Mouse (Mus musculus): ENCODE measurements at regions not wholly inside any gene's neighbourhood (a gene's known extent, or its start where the extent isn't known, plus 50 kb on each side); places are given as distances from the start of the nearest gene placed in this dataset.

- no peak overlapping the region for H3K4me3 ChIP-seq (ENCODE audit: low read depth, low read length)
- TF ChIP-seq CTCF (IDR thresholded peaks at IDR 0.05; ENCODE audit: low read depth, low read length) (no peak), EP300 (IDR thresholded peaks at IDR 0.05; ENCODE audit: insufficient read depth, low read depth, low read length) (no peak), POLR2A (IDR thresholded peaks at IDR 0.05; ENCODE audit: insufficient read depth, low read length) (no peak)
- H3K9ac ChIP-seq (ENCODE audit: low read depth, poor library complexity, severe bottlenecking), result no peak overlapping the region
- no peaks in the 10 kb centered on the region for H3K4me1 ChIP-seq (ENCODE audit: control insufficient read depth, insufficient read depth, low read length)
- H3K36me3 ChIP-seq (ENCODE audit: control insufficient read depth, insufficient read depth, low read length, poor library complexity, severe bottlenecking), result no peaks in the 10 kb centered on the region
- H3K9me3 ChIP-seq (replicated peaks; ENCODE audit: control insufficient read depth, insufficient read depth, low read length, poor library complexity, severe bottlenecking), result no peaks in the 10 kb centered on the region
- H3K27me3 ChIP-seq (ENCODE audit: control insufficient read depth, insufficient read depth, low read length, poor library complexity, severe bottlenecking), result no peaks in the 10 kb centered on the region
- no peak overlapping the region for H3K27ac ChIP-seq (ENCODE audit: insufficient read depth, low read length)
Observed at GRCm38 (mm10) chrX:11880972-11881371, 279.2 kb downstream of the Bcor start.

- Histone ChIP-seq H3K27ac (ENCODE audit: insufficient read depth, low read length) (no peak overlapping the region), H3K9me3 (replicated peaks; ENCODE audit: control insufficient read depth, insufficient read depth, low read length, poor library complexity, severe bottlenecking) (no peaks in the 10 kb centered on the region), H3K27me3 (ENCODE audit: control insufficient read depth, insufficient read depth, low read length, poor library complexity, severe bottlenecking) (no peaks in the 10 kb centered on the region), H3K9ac (ENCODE audit: low read depth, poor library complexity, severe bottlenecking) (no peak overlapping the region), H3K36me3 (ENCODE audit: control insufficient read depth, insufficient read depth, low read length, poor library complexity, severe bottlenecking) (no peaks in the 10 kb centered on the region), H3K4me3 (ENCODE audit: low read depth, low read length) (no peak overlapping the region), H3K4me1 (ENCODE audit: control insufficient read depth, insufficient read depth, low read length) (no peaks in the 10 kb centered on the region)
- TF ChIP-seq EP300 (IDR thresholded peaks at IDR 0.05; ENCODE audit: insufficient read depth, low read depth, low read length), result no peak
- no peak for TF ChIP-seq CTCF (IDR thresholded peaks at IDR 0.05; ENCODE audit: low read depth, low read length)
- no peak for TF ChIP-seq POLR2A (IDR thresholded peaks at IDR 0.05; ENCODE audit: insufficient read depth, low read length)
Observed at GRCm38 (mm10) chrX:11883738-11884716, 276.1 kb downstream of the Bcor start.

- no peak overlapping the region for H3K4me3 ChIP-seq (ENCODE audit: low read depth, low read length)
- H3K27me3 ChIP-seq (ENCODE audit: control insufficient read depth, insufficient read depth, low read length, poor library complexity, severe bottlenecking), result no peaks in the 10 kb centered on the region
- H3K9me3 ChIP-seq (replicated peaks; ENCODE audit: control insufficient read depth, insufficient read depth, low read length, poor library complexity, severe bottlenecking), result no peaks in the 10 kb centered on the region
- H3K9ac ChIP-seq (ENCODE audit: low read depth, poor library complexity, severe bottlenecking), result no peak overlapping the region
- no peaks in the 10 kb centered on the region for H3K4me1 ChIP-seq (ENCODE audit: control insufficient read depth, insufficient read depth, low read length)
- no peak for TF ChIP-seq POLR2A (IDR thresholded peaks at IDR 0.05; ENCODE audit: insufficient read depth, low read length)
- no peak for TF ChIP-seq EP300 (IDR thresholded peaks at IDR 0.05; ENCODE audit: insufficient read depth, low read depth, low read length)
- no peak for TF ChIP-seq CTCF (IDR thresholded peaks at IDR 0.05; ENCODE audit: low read depth, low read length)
- H3K27ac ChIP-seq (ENCODE audit: insufficient read depth, low read length), result no peak overlapping the region
- no peaks in the 10 kb centered on the region for H3K36me3 ChIP-seq (ENCODE audit: control insufficient read depth, insufficient read depth, low read length, poor library complexity, severe bottlenecking)
Observed at GRCm38 (mm10) chrX:11892396-11892795, 267.8 kb downstream of the Bcor start.

DNA sequence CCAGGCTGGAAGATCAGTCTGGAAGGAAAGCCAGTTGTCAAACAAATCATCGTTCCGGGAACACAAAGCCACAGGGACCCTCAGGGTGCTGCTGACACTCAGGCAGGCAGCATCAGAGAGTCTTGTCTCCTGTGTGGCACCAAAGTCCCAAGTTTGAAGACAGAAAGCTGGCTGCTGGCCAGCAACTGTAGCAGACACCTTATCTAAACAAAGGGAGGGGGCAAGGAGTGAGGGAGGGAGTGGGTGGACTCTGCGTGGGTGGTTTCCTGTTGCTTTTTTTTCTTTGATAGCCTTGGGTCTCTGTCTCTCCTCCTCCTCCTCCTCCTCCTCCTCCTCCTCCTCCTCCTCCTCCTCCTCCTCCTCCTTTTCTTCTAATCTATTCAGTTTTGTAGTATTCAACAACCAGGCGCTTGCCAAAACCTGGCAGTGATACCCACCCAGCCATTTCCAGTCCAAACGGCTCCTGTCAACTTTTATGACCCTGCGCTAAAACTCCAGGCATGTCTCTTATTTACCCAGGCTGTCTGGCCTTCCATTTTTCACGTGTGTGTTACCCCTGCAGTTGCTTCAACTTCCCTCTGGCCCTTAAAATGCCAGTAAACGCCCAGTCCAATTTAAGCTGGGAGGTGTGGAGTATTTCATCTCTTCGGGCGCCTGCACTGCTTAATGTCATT is 266.4 kb downstream of the Bcor start:
- H3K27ac ChIP-seq (ENCODE audit: insufficient read depth, low read length), result no peak overlapping the region
- H3K4me1 ChIP-seq (ENCODE audit: control insufficient read depth, insufficient read depth, low read length), result no peaks in the 10 kb centered on the region
- no peak overlapping the region for H3K4me3 ChIP-seq (ENCODE audit: low read depth, low read length)
- no peaks in the 10 kb centered on the region for H3K36me3 ChIP-seq (ENCODE audit: control insufficient read depth, insufficient read depth, low read length, poor library complexity, severe bottlenecking)
- no peak overlapping the region for H3K9ac ChIP-seq (ENCODE audit: low read depth, poor library complexity, severe bottlenecking)
- H3K9me3 ChIP-seq (replicated peaks; ENCODE audit: control insufficient read depth, insufficient read depth, low read length, poor library complexity, severe bottlenecking), result no peaks in the 10 kb centered on the region
- no peak for TF ChIP-seq CTCF (IDR thresholded peaks at IDR 0.05; ENCODE audit: low read depth, low read length)
- no peak for TF ChIP-seq EP300 (IDR thresholded peaks at IDR 0.05; ENCODE audit: insufficient read depth, low read depth, low read length)
- no peak for TF ChIP-seq POLR2A (IDR thresholded peaks at IDR 0.05; ENCODE audit: insufficient read depth, low read length)
- H3K27me3 ChIP-seq (ENCODE audit: control insufficient read depth, insufficient read depth, low read length, poor library complexity, severe bottlenecking), result no peaks in the 10 kb centered on the region

GRCm38 (mm10) chrX:11894280-11894662 is 265.9 kb downstream of the Bcor start:
- TF ChIP-seq CTCF (IDR thresholded peaks at IDR 0.05; ENCODE audit: low read depth, low read length) (no peak), POLR2A (IDR thresholded peaks at IDR 0.05; ENCODE audit: insufficient read depth, low read length) (no peak), EP300 (IDR thresholded peaks at IDR 0.05; ENCODE audit: insufficient read depth, low read depth, low read length) (no peak)
- H3K27ac ChIP-seq (ENCODE audit: insufficient read depth, low read length), result no peak overlapping the region
- no peaks in the 10 kb centered on the region for H3K4me1 ChIP-seq (ENCODE audit: control insufficient read depth, insufficient read depth, low read length)
- no peaks in the 10 kb centered on the region for H3K9me3 ChIP-seq (replicated peaks; ENCODE audit: control insufficient read depth, insufficient read depth, low read length, poor library complexity, severe bottlenecking)
- no peaks in the 10 kb centered on the region for H3K36me3 ChIP-seq (ENCODE audit: control insufficient read depth, insufficient read depth, low read length, poor library complexity, severe bottlenecking)
- H3K9ac ChIP-seq (ENCODE audit: low read depth, poor library complexity, severe bottlenecking), result no peak overlapping the region
- no peak overlapping the region for H3K4me3 ChIP-seq (ENCODE audit: low read depth, low read length)
- no peaks in the 10 kb centered on the region for H3K27me3 ChIP-seq (ENCODE audit: control insufficient read depth, insufficient read depth, low read length, poor library complexity, severe bottlenecking)

DNA sequence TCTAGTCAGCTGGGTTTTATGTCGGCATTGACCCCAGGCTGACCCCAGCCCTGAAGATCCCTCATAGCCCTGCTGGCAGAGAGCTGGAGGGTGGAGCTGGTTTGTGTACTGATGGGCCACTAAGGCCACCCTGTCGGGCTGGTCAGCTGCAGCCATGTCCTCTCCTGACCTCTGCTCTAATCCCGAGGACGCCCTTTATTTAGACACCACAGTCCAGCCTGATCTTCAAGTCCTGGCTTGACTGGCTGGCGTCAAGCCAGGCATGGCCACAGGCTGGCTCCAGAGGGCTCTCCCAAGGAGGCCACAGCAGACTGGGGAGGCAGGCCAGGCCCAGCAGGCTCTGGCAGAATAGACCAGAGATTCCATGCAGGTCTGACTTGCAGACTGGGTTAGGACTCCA is 264.8 kb downstream of the Bcor start:
- Histone ChIP-seq H3K4me3 (ENCODE audit: low read depth, low read length) (no peak overlapping the region), H3K4me1 (ENCODE audit: control insufficient read depth, insufficient read depth, low read length) (peaks cover 3% of the 10 kb centered on the region), H3K9me3 (replicated peaks; ENCODE audit: control insufficient read depth, insufficient read depth, low read length, poor library complexity, severe bottlenecking) (no peaks in the 10 kb centered on the region), H3K36me3 (ENCODE audit: control insufficient read depth, insufficient read depth, low read length, poor library complexity, severe bottlenecking) (no peaks in the 10 kb centered on the region), H3K9ac (ENCODE audit: low read depth, poor library complexity, severe bottlenecking) (no peak overlapping the region), H3K27me3 (ENCODE audit: control insufficient read depth, insufficient read depth, low read length, poor library complexity, severe bottlenecking) (no peaks in the 10 kb centered on the region), H3K27ac (ENCODE audit: insufficient read depth, low read length) (no peak overlapping the region)
- no peak for TF ChIP-seq POLR2A (IDR thresholded peaks at IDR 0.05; ENCODE audit: insufficient read depth, low read length)
- TF ChIP-seq CTCF (IDR thresholded peaks at IDR 0.05; ENCODE audit: low read depth, low read length), result no peak
- TF ChIP-seq EP300 (IDR thresholded peaks at IDR 0.05; ENCODE audit: insufficient read depth, low read depth, low read length), result no peak
